Mouse (Mus musculus): Measurements from ENCODE around the gene Pdhx. TPM values are rescaled to one million over a fixed set of nuclear protein-coding genes. Genes with fewer than 3 reads are reported as not detected.

The Pdhx gene
- polyA plus RNA-seq, 1 experiment from 2014 or later = 30.8 TPM

GRCm38 (mm10) chr2:102981446-102982314 lies 91.6 kb downstream of the Pdhx start:
- Histone ChIP-seq H3K27me3 (no peaks in the 10 kb centered on the region), H3K27ac (no peak overlapping the region), H3K4me3 (no peak overlapping the region), H3K9me3 (no peaks in the 10 kb centered on the region), H3K9ac (no peak overlapping the region), H3K4me2 (no peak overlapping the region), H3K36me3 (no peaks in the 10 kb centered on the region), H3K4me1 (no peaks in the 10 kb centered on the region)
- no peak for ATAC-seq (ENCODE audit: insufficient number of reproducible peaks, low FRiP score, low TSS enrichment, low read depth)
- 78% methylated on average over 8 of the region's 8 CpGs for WGBS

- WGBS = 58% methylated on average over 2 of the region's 2 CpGs
- H3K4me3 ChIP-seq = no peak overlapping the region
- H3K9ac ChIP-seq = no peak overlapping the region
- H3K27me3 ChIP-seq = no peaks in the 10 kb centered on the region
- no peaks in the 10 kb centered on the region for H3K9me3 ChIP-seq
- no peak overlapping the region for H3K27ac ChIP-seq
- no peak overlapping the region for H3K4me2 ChIP-seq
- ATAC-seq (ENCODE audit: insufficient number of reproducible peaks, low FRiP score, low TSS enrichment, low read depth) = no peak
- no peaks in the 10 kb centered on the region for H3K4me1 ChIP-seq
- H3K36me3 ChIP-seq = no peaks in the 10 kb centered on the region
Measured at GRCm38 (mm10) chr2:102980870-102981269, 92.4 kb downstream of the Pdhx start.

- H3K27ac ChIP-seq = no peak overlapping the region
- no peaks in the 10 kb centered on the region for H3K36me3 ChIP-seq
- no peaks in the 10 kb centered on the region for H3K9me3 ChIP-seq
- H3K9ac ChIP-seq = no peak overlapping the region
- no peak overlapping the region for H3K4me2 ChIP-seq
- 86% methylated on average over 2 of the region's 2 CpGs for WGBS
- no peak overlapping the region for H3K4me3 ChIP-seq
- no peaks in the 10 kb centered on the region for H3K27me3 ChIP-seq
- no peaks in the 10 kb centered on the region for H3K4me1 ChIP-seq
- no peak for ATAC-seq (ENCODE audit: insufficient number of reproducible peaks, low FRiP score, low TSS enrichment, low read depth)
Measured at GRCm38 (mm10) chr2:102979519-102979918, 93.8 kb downstream of the Pdhx start.

GRCm38 (mm10) chr2:102979112-102979511 lies 94.2 kb downstream of the Pdhx start:
- Histone ChIP-seq H3K9ac (no peak overlapping the region), H3K9me3 (no peaks in the 10 kb centered on the region), H3K36me3 (no peaks in the 10 kb centered on the region), H3K4me2 (no peak overlapping the region), H3K27me3 (no peaks in the 10 kb centered on the region), H3K27ac (no peak overlapping the region), H3K4me3 (no peak overlapping the region), H3K4me1 (no peaks in the 10 kb centered on the region)
- ATAC-seq (ENCODE audit: insufficient number of reproducible peaks, low FRiP score, low TSS enrichment, low read depth) = no peak

GRCm38 (mm10) chr2:102975358-102975945 lies 97.9 kb downstream of the Pdhx start:
- 75% methylated on average over 5 of the region's 5 CpGs for WGBS
- H3K36me3 ChIP-seq = no peaks in the 10 kb centered on the region
- no peak for ATAC-seq (ENCODE audit: insufficient number of reproducible peaks, low FRiP score, low TSS enrichment, low read depth)
- H3K27me3 ChIP-seq = no peaks in the 10 kb centered on the region
- 0 out of 2 replicates have a peak, but pooled peaks cover 3% of the 10 kb centered on the region for H3K4me1 ChIP-seq
- no peaks in the 10 kb centered on the region for H3K9me3 ChIP-seq
- H3K9ac ChIP-seq = no peak overlapping the region
- H3K4me3 ChIP-seq = no peak overlapping the region
- H3K27ac ChIP-seq = no peak overlapping the region
- H3K4me2 ChIP-seq = no peak overlapping the region

GRCm38 (mm10) chr2:102973115-102973514 lies 100.2 kb downstream of the Pdhx start:
- H3K27ac ChIP-seq = no peak overlapping the region
- H3K27me3 ChIP-seq = no peaks in the 10 kb centered on the region
- 89% methylated on average over 3 of the region's 3 CpGs for WGBS
- no peak overlapping the region for H3K4me3 ChIP-seq
- no peak overlapping the region for H3K9ac ChIP-seq
- H3K4me2 ChIP-seq = no peak overlapping the region
- H3K4me1 ChIP-seq = 0 out of 2 replicates have a peak, but pooled peaks cover 3% of the 10 kb centered on the region
- H3K36me3 ChIP-seq = no peaks in the 10 kb centered on the region
- no peak for ATAC-seq (ENCODE audit: insufficient number of reproducible peaks, low FRiP score, low TSS enrichment, low read depth)
- no peaks in the 10 kb centered on the region for H3K9me3 ChIP-seq

GRCm38 (mm10) chr2:102972575-102972974 lies 100.7 kb downstream of the Pdhx start:
- Histone ChIP-seq H3K9me3 (no peaks in the 10 kb centered on the region), H3K4me2 (no peak overlapping the region), H3K27me3 (no peaks in the 10 kb centered on the region), H3K4me3 (no peak overlapping the region), H3K9ac (no peak overlapping the region), H3K27ac (no peak overlapping the region), H3K4me1 (0 out of 2 replicates have a peak, but pooled peaks cover 3% of the 10 kb centered on the region), H3K36me3 (no peaks in the 10 kb centered on the region)
- no peak for ATAC-seq (ENCODE audit: insufficient number of reproducible peaks, low FRiP score, low TSS enrichment, low read depth)
- WGBS = 57% methylated on average over 5 of the region's 5 CpGs

- no peak for ATAC-seq (ENCODE audit: insufficient number of reproducible peaks, low FRiP score, low TSS enrichment, low read depth)
- H3K9ac ChIP-seq = no peak overlapping the region
- H3K9me3 ChIP-seq = no peaks in the 10 kb centered on the region
- no peak overlapping the region for H3K4me3 ChIP-seq
- H3K4me1 ChIP-seq = 0 out of 2 replicates have a peak, but pooled peaks cover 3% of the 10 kb centered on the region
- no peaks in the 10 kb centered on the region for H3K36me3 ChIP-seq
- H3K27me3 ChIP-seq = no peaks in the 10 kb centered on the region
- H3K27ac ChIP-seq = no peak overlapping the region
- H3K4me2 ChIP-seq = no peak overlapping the region
Measured at GRCm38 (mm10) chr2:102971951-102972350, 101.4 kb downstream of the Pdhx start.

Other genes starting within 250 kb of the Pdhx start
- gene Cd44, start 171.8 kb downstream of the Pdhx start, polyA plus RNA-seq (2015; fragmentation: Nextera tagmentation; extraction: Ambion mirVana) = 50.2 and 63.0 TPM in 2 replicates
- gene Apip, start 162 bp upstream of the Pdhx start, polyA plus RNA-seq (2015; fragmentation: Nextera tagmentation; extraction: Ambion mirVana) = 68.5 and 69.5 TPM in 2 replicates
- 4.3 and 4.4 TPM in 2 replicates for gene Ehf, start 229.8 kb upstream of the Pdhx start, polyA plus RNA-seq (2015; fragmentation: Nextera tagmentation; extraction: Ambion mirVana)

Measured in limb, embryonic 15.5 days (tissue).